Mouse (Mus musculus): ENCODE results near the gene Def8. TPM values are rescaled to one million over a fixed set of nuclear protein-coding genes. Genes with fewer than 3 reads are reported as not detected.
"Not testable (repeated sequence)": the region's sequence is repeated elsewhere in the genome, so short reads cannot be mapped to it uniquely, and the experiment has no call there.

Gene Def8
- polyA plus RNA-seq, 1 experiment = 32.1 TPM

DNA sequence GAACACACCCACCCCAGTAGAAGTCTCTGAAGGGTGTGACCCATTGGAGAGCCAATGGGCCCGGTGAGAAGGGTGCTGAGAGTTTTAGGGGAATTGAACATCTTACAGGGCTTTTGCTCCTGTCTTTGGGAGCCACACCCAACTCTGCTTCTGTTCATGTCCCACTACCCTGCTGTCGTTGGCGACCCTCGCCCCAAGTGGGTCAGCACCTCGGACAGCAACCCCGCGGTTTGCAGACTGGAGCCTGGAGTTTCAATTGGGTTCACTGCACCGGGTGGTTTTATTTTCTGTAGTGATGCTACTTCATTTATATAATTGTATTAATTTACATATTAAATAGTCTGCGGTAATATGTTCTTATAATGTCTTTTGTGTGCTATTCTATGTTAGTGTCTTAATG is 9.1 kb upstream of the Def8 start:
- DNase-seq (ENCODE audit: low spot score) = no peak

DNA sequence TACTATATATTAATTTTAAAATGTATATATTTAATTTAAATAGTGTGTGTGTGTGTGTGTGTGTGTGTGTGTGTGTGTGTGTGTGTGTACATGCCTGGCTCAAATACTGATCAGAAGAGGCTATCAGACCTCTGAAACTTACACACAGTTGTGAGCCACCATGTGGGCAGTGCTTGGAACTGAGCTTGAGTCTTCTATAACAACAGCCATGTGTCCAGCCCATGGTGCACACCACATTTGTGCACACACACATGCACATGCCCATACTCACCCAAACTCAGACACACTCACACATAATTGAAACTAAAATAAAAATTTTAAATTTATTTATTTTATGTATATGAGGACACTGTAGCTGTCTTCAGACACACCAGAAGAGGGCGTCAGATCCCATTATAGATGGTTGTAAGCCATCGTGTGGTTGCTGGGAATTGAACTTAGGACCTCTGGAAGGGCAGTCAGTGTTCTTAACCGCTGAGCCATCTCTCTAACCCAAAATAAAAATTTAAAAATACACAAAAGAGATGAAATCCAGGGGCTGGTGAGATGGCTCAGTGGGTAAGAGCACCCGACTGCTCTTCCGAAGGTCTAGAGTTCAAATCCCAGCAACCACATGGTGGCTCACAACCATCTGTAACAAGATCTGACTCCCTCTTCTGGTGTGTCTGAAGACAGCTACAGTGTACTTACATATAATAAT is 8.2 kb upstream of the Def8 start:
- DNase-seq (ENCODE audit: low spot score) = not testable (repeated sequence)

DNA sequence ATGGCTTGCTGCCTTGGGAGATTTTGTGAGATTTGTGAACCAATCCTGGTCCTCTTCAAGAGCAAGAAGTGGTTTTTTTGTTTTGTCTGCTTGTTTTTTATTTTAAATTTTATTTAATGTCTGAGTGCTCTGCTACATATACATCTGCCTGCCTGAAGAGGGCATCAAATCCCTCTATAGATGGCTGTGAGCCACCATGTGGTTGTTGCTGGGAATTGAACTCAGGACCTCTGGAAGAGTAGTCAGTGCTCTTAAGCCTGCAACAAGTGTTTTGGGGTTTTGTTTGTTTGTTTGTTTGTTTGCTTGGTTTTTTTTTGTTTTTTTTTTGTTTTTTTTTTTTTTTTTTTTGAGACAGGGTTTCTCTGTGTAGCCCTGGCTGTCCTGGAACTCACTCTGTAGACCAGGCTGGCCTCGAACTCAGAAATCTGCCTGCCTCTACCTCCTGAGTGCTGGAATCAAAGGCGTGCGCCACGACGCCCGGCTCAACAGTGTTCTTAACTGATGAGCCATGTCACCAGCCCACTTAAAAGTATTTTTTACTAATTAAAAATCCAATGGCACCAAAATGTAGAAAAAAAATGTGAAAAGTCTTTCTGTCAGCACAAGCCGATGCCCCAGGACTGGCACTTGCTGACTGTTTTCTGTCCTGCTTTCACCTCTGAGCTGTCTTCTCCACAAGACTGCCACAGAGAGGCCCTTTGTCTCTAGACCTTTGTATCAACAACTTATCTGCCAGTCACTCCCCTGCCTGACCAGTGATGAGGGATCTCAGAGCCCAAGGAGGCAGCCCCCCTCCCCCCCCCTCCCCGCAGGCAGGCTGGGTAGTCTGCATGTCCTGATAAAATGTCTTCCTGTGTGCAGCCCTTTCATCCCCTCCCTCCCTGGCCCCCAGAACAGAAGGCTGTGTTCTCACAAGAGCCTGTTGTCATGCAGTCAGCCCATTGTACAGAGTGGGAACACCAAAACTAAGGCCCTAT is 7.1 kb upstream of the Def8 start:
- no peak for DNase-seq (ENCODE audit: low spot score)

DNA sequence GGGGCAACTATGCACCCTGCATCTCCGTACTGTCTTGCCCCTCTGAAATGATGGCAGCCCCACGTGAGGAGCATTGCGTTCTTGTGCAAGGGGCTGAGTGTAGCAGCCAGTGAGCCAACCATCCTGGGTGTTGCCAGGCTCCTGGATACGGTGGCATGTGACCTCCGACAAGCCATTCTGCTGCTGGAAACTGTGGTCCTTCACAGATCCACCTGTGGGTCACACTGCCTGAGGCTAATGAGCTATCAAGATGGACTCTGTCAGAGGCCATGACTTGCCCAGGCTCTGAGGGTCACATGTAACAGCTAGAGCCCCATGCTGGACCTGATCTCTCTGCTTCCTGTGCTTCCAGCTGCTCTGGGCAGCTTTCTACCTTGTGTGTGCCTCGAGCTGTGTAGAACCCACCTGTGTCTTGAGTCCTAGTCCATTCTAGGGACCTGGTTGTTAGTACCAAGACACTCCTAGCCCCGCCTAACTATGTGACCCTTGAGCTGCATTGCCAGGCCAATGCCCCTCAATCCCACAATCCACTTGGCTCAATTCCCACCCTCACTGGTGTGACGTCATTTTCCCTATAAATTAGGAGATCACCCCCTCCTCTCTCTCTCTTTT is 6.3 kb upstream of the Def8 start:
- no peak for DNase-seq (ENCODE audit: low spot score)

DNA sequence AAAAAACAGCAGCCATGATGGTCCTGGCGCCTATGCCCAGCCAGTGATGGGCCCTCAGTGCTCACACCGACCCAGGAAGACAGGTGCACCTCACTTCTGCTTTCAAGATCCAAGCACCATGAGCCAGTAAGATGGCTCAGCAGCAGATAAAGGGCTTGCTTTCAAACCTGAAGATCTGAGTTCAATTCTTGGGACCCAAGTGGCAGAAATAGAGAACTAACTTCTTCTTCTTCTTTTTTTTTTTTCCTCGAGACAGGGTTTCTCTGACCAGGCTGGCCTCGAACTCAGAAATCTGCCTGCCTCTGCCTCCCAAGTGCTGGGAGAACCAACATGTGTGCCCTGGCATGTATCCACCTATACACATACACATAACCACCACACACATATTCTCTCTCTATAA is 3.6 kb upstream of the Def8 start:
- DNase-seq (ENCODE audit: low spot score) = no peak

DNA sequence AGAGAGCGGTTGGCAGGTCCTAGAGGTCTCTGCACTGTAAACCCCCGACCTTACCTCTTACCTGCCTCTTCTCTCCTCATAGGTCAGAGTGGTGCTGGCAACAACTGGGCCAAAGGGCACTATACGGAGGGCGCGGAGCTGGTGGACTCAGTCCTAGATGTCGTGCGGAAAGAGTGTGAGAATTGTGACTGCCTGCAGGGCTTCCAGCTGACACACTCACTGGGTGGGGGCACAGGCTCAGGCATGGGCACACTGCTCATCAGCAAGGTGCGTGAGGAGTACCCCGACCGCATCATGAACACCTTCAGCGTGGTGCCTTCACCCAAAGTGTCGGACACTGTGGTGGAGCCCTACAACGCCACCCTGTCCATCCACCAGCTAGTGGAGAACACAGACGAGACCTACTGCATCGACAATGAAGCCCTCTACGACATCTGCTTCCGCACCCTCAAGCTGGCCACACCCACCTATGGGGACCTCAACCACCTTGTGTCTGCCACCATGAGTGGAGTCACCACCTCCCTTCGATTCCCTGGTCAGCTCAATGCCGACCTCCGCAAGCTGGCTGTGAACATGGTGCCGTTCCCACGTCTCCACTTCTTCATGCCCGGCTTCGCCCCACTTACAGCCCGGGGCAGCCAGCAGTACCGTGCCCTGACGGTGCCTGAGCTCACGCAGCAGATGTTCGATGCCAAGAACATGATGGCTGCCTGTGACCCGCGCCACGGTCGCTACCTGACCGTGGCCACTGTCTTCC is 2.6 kb upstream of the Def8 start:
- DNase-seq (ENCODE audit: low spot score) = no peak

DNA sequence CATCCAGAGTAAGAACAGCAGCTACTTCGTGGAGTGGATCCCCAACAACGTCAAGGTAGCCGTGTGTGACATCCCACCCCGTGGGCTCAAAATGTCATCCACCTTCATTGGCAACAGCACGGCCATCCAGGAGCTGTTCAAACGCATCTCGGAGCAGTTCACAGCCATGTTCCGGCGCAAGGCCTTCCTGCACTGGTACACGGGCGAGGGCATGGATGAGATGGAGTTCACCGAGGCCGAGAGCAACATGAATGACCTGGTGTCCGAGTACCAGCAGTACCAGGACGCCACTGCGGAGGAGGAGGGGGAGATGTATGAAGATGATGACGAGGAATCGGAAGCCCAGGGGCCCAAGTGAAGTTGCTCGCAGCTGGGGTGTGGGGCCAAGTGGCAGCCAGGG is 2.0 kb upstream of the Def8 start:
- no peak for DNase-seq (ENCODE audit: low spot score)

DNA sequence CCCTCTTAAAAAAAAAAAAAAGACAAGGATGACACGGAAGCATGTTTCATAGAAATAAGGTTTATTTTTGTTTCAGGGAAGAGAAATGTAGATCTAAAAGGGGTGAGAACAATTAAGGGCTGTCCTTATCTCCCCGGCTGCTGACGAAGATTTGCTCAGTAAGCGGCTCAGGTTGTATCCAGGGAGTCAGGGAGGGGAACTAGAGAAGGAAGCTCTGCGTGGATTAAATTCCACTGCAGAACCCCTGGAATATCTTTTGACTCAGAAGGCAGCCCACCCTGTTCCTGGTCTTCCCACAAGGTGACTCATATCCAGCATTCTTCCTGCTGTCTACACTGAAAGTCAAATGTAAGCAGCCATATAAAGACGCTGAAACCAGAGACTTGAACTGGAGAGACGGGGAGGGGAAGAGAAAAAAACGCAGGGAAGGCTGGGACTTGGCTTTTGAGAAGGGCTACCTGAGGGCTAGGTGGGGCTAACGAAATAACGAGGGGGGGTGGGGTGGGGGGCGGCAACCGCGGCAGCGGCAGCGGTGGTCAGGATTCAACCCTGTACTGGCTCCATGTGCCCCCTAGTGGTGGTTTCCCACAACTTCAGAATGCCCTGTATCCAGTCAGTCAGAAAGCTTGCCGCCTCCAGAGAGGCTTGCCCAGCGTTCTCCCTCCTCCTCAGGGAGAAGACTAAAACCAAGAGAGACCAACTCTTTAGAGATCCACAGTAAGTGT is 1.1 kb upstream of the Def8 start:
- DNase-seq (ENCODE audit: low spot score) = peak; percentile 23

DNA sequence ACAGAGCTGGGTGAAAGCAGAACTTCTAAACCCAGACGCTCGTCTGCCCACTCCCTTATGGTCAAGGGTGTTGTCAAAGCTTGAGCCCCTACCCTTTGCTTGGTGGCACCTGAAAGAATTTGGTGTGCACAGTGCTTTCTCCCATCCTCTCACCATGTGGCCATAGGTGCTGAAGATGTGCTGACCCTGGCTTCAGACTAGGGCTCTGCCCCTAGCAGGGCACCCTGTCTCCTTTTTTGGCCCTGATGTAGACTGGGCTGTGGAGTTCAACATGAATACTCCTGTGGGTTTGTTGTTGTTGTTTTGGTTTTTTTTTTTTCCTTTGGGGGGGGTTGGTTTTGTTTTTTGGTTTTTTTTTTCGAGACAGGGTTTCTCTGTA is 557 bp upstream of the Def8 start:
- no peak for DNase-seq (ENCODE audit: low spot score)

DNA sequence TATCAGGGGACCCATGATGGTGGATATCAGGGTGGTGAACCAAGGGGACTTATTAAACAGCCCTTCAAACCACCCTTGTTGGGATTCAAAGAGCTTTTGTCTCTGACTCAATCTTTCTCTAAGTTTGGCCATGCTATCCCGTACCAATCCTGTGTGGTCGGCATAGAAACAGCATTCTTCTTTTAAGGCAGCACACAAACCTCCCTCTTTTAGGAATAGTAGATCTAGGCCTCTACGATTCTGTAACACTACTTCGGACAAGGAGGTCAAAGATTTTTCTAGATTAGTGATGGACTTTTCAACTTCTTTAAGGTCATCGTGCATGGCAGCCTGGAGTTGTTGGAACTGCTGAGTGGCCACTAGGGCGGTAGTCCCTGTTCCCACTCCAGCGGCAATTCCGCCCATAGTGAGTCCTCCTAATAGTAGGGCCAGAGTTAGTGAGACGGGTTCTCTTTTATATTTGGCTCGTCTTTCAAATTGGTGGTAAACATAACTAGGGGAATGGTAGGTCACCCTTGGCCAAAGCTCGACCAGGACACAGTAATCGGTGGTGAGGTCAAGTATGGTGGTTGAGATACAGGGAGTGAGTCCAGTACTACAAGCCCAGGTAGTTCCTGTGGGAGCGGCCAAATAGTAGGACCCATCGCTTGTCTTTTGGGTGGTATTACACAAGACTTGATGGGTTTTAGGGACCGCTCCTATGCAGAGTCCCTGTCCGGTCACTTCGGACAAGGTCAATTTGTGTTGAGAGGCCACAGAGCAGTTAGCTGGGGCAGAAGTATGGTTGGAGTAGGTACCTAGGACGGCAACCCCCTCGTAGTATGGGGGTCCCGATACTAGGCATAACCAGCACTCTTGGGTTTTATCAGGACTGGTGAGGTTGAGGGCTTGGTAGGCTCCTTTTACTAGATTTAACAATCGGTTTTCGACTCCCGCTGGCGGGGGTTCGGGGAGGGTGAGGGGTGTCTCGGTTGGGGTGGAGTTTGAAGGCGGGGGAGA is 3.5 kb downstream of the Def8 start:
- DNase-seq (ENCODE audit: low spot score) = no peak

DNA sequence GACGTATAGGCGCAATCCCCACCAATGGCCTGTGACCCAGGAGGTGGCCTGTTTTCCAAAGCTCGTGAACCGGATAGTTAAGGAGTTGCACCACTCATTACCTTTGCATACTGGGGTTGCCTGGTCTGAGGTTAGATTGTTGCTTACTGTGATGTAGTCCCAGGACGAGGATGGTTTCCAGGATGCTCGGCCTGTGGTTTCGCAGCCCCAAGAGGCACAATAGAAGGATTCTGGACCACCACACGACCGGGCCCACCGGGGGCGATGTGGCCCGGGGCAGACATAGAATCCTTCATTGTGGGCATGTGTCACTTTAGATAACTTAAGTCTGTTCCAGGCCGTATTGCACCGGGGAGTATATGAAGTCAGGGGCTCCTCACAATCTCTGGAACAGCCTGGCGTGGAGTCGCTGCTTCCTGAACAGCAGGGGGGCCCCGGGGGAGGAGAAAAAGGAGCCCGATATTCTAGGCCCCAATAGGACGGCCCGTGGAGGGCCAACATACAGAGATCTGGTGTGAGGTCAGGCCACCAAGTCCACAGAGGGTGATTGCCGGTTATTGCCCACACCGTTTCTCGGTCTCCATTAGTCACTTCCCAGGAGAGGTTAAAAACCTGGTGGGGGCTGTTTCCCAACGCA is 4.4 kb downstream of the Def8 start:
- no peak for DNase-seq (ENCODE audit: low spot score)

DNA sequence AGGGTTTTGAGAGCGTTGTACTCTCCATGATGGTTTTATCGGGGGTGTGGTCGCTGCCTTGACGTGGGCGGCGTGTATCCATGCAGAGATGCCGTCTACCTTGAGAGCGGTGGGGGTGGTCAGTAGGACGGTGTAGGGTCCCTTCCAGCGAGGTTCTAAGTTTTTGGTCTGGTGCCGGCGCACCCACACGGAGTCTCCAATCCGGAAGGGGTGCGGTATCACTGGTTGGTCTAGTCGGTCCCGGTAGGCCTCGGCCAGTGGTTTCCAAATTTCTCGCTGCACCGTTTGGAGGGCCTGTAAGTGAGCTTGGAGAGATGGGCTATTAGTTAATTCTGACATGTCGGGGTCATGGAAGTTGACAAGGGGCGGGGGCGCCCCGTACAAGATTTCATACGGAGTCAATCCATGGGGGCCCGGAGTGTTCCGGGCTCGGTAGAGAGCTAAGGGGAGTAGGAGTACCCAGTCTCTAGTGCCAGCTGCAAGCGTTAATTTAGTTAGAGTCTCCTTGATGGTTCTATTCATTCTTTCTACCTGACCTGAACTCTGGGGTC is 5.1 kb downstream of the Def8 start:
- no peak for DNase-seq (ENCODE audit: low spot score)

DNA sequence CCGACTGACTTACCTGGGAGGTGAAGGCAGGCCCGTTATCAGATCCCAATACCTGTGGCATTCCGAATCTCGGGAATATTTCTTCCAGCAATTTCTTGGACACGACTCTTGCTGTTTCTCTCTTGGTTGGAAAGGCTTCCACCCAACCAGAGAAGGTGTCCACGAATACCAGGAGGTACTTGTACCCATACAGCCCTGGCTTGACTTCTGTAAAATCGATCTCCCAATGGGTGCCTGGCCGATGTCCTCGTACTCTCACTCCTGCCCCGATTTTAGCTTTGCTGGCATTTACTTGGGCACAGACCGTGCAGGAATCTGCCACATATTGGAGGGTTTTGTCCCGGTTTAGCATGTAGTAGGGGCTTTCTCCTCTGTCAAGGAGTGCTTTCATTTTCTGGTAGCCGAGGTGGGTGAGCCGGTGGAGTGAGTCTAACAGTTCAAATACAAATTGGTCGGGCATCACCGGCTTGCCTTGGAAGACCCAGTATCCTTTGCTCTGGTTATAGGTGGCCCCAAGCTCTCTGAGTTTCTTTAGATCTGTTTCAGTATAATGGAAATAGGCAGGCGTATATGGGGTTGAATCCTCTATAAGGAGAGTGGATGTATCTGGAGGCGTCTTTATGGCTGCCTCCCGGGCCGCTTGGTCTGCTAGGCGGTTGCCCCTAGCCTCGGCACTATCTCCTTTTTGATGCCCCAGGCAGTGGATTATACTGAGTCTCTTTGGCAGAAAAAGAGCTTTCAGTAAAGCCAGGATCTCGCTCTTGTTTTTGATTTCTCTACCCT is 5.8 kb downstream of the Def8 start:
- DNase-seq (ENCODE audit: low spot score) = no peak

DNA sequence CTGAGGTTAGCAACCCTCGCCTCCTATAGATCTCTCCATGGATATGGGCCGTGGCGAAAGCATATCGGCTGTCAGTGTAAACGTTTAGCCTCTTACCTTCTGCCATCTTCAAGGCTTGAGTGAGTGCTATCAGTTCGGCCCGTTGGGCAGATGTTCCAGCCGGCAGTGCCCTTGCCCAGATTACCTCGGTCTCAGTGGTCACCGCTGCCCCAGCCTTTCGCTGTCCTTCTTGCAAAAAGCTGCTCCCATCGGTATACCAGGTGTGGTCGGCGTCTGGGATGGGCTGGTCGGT is 6.3 kb downstream of the Def8 start:
- DNase-seq (ENCODE audit: low spot score) = not testable (repeated sequence)

DNA sequence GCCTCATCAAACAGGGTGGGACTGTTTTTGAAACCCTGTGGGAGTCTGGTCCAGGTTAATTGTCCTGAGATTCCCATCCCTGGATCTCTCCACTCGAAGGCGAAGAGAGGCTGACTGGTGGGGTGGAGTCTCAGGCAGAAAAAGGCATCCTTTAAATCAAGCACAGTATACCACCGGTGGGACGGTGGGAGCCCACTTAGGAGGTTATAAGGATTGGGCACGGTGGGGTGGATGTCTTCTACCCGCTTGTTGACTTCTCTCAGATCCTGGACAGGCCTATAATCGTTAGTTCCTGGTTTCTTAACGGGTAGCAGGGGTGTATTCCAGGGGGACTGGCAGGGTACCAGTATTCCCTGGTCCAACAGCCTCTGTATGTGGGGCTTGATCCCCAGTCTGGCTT is 7.6 kb downstream of the Def8 start:
- DNase-seq (ENCODE audit: low spot score) = not testable (repeated sequence)

DNA sequence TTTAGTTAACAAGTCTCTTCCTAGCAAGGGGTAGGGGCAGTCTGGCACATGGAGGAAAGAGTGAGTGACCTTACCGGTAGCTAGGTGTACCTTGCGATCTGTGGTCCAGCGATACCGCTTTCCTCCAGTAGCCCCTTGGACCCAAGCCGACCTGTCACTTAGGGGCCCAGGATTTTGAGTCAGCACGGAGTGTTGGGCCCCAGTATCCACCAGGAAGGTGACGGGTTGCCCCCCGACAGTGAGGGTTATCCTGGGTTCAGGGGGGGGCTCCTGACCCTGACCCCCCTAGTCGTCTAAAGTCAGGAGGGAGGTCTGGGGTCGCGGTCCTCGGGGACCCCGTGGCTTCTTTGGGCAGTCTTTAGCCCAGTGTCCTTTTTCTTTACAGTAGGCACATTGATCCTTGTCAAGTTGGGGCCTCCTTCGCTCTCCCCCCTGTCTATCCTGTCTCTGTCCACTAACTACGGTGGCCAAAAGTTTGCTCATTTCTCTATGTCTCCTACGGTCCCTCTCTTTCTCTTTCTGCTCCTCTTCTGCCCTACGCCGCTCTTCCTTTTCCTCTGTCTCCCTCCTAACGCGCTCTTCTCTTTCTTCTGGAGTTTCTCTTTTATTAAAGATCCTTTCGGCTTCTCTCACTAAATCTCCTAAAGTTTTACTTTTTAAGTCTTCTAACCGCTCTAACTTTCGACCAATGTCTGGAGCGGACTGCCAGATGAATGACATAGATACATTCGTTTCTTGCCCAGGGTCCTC is 8.5 kb downstream of the Def8 start:
- no peak for DNase-seq (ENCODE audit: low spot score)

DNA sequence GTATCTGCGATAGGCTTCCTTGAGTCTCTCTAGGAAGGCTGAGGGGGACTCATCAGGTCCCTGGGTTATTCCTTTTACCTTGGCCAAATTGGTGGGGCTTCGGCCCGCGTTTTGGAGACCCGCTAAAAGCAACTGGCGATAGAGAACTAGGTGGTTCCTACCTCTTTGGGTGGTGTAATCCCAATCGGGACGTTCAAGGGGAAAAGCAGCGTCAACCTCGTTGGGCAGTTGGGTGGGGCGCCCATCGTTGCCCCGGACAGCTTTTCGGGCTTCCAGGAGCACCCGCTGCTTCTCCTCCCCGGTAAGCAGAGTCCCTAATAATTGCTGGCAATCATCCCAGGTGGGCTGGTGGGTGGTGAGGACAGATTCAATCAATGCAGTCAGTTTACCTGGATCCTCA is 9.1 kb downstream of the Def8 start:
- no peak for DNase-seq (ENCODE audit: low spot score)

Data from urinary bladder, adult 2 months (tissue).